Mouse (Mus musculus) ES-E14 (cell line): ENCODE data around the gene Ifit3b.

Experiments used
- CHD2 ChIP-seq: IDR thresholded peaks from 2 replicates; pipeline ENCODE4 v1.6.1; 2014; ENCODE audit warnings: mild to moderate bottlenecking, low read depth, low read length, inconsistent platforms
- HCFC1 ChIP-seq: IDR thresholded peaks from 2 replicates; pipeline ENCODE4 v1.6.1; 2012; ENCODE audit warnings: low read length, inconsistent platforms, borderline replicate concordance; ENCODE audit not compliant: insufficient read depth
- MAFK ChIP-seq: IDR thresholded peaks from 2 replicates; pipeline ENCODE4 v1.6.1; 2014; ENCODE audit warnings: mild to moderate bottlenecking, low read depth, low read length, inconsistent platforms; ENCODE audit not compliant: insufficient read depth
- ZC3H11A ChIP-seq: IDR thresholded peaks from 2 replicates; pipeline ENCODE4 v1.6.1; 2012; ENCODE audit warnings: low read depth, mild to moderate bottlenecking, inconsistent platforms, low read length, borderline replicate concordance
- ZNF384 ChIP-seq: IDR thresholded peaks from 2 replicates; pipeline ENCODE4 v1.6.1; 2012; ENCODE audit warnings: low read depth, low read length, inconsistent platforms

DNA sequence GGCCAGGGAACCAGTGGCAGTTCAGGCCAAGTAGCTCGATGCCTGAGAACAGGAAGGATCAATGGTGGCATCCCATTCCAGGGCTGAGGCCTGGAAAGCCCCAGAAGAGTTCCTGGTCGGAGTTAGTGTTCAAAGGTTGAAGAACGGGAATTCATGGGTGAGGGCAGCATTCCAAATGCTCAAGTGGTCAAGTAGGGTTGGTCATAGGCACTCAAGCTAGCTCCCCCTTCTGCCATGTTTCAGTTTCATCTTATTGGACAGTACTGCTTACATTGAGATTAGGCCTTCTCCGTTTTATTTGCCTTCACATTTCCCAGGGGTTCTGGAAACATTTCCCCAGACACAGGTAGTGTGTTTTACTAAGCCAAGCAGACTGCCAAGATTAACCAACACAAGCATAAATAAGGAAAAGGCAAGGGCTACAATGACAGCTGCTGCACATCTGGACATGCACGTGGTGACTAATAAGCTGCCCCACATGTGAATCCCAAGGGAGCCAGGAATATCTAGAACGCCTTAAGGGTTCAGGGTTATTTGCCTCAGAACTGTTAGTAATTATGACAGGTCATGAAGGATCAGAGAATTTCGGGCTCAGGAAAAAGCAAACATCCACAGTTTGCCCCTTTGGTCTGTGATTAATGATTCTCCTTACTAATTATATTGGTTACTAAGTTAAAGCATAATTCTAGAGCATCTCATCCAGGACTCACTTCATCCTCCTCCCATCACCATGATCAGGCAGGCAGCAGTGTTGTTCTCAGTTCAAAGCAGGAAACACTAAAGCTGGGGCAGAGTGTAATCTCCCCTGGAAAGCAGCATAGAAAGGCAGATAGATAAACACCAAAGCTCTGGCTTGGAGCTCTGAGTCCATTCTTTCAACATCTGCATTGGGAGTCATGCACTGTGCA lies 38.5 kb upstream of the Ifit3b start:
- no peak for TF ChIP-seq CHD2
- TF ChIP-seq MAFK: no peak
- TF ChIP-seq HCFC1: no peak
- TF ChIP-seq ZC3H11A: no peak
- no peak for TF ChIP-seq ZNF384
